Mouse (Mus musculus) forebrain, embryonic 11.5 days (tissue): ENCODE data around the gene Gm45194. TPM values are rescaled to one million over a fixed set of nuclear protein-coding genes. Genes with fewer than 3 reads are reported as not detected.

Experiments used
- ATAC-seq: fragments of 200-750 bp; cut with Nextera tagmentation; replicated peaks from 2 replicates; pipeline ENCODE4 v1.8.0; 2017; ENCODE audit warnings: moderate TSS enrichment; ENCODE audit not compliant: low FRiP score
- DNase-seq: peaks from one replicate; pipeline ENCODE4 v3.0.0-alpha.2; 2017; ENCODE audit warnings: low spot score
- H3K27ac ChIP-seq: fragments of 300-500 bp; sonication (generic); 2 replicates; pipeline ENCODE4 v1.5.1; 2014; ENCODE audit warnings: low read depth, low read length
- H3K27me3 ChIP-seq: fragments of 300-500 bp; sonication (generic); 2 replicates; pipeline ENCODE4 v1.6.1; 2014; ENCODE audit warnings: mild to moderate bottlenecking, low read length, mixed read lengths; ENCODE audit not compliant: control insufficient read depth, insufficient read depth
- H3K36me3 ChIP-seq: fragments of 300-500 bp; sonication (generic); 2 replicates; pipeline ENCODE4 v1.6.1; 2014; ENCODE audit warnings: mild to moderate bottlenecking, low read length, moderate library complexity, mixed read lengths; ENCODE audit not compliant: control insufficient read depth, insufficient read depth
- H3K4me1 ChIP-seq: fragments of 300-500 bp; sonication (generic); replicated peaks from 2 replicates; pipeline ENCODE4 v1.6.1; 2014; ENCODE audit warnings: low read length, mixed read lengths; ENCODE audit not compliant: control insufficient read depth, insufficient read depth
- H3K4me2 ChIP-seq: fragments of 300-500 bp; sonication (generic); 2 replicates; pipeline ENCODE4 v1.6.1; 2014; ENCODE audit warnings: low read depth, mild to moderate bottlenecking, low read length, moderate library complexity, mixed read lengths; ENCODE audit not compliant: severe bottlenecking
- H3K4me3 ChIP-seq: fragments of 300-500 bp; sonication (generic); 2 replicates; pipeline ENCODE4 v1.5.1; 2014; ENCODE audit warnings: low read depth, low read length
- H3K9ac ChIP-seq: fragments of 300-500 bp; sonication (generic); 2 replicates; pipeline ENCODE4 v1.6.1; 2014; ENCODE audit warnings: low read length
- H3K9me3 ChIP-seq: fragments of 300-500 bp; sonication (generic); 2 replicates; pipeline ENCODE4 v1.6.1; 2016; ENCODE audit warnings: low read length, mixed read lengths; ENCODE audit not compliant: control insufficient read depth
- WGBS: fragments of 180-500 bp; shearing (Covaris S2); extraction: QIAGEN DNeasy Blood & Tissue Kit; methylation state at CpG from one replicate; pipeline ENCODE4 v1.1.7; 2014; 5-methylcytosine and 5-hydroxymethylcytosine counted together
- polyA plus RNA-seq: library from polyadenylated mRNA; unstranded; fragments of >200 nt; fragmentation: Nextera tagmentation; extraction: Ambion mirVana; gene quantifications from 2 replicates; pipeline ENCODE4 v1.2.1, GENCODE M21; 2014

Gm45194 gene
- polyA plus RNA-seq, 1 experiment from 2014 or later, result 1.1 TPM

DNA sequence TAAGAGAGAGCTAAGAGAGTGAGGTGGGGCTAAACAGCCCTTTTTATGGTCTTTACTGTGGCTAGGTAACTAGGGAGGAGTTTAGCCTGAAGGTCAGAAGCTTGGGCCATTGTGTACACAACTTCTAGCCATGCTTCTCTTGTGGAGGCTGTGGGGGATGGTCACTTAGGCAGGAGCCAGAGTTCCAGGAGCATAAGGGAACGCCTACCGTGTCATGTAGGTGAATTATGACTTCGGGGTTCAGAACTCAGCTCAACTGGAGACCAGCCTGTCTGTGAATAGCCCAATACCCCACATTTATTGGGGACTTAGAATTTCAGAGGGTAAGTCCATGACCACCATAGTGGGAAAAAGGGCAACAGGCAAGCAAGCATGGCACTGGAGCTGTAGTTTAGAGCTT is 347.6 kb downstream of the Gm45194 start, which contains the start of gene 4933403O08Rik:
TSS of gene 4933403O08Rik (plus strand) at position 301 of the 400 bp plus-strand sequence.
- Histone ChIP-seq H3K4me1 (no peaks in the 10 kb centered on the region), H3K27me3 (no peaks in the 10 kb centered on the region), H3K4me3 (no peak within 1 kb of the TSS), H3K27ac (no peak within 1 kb of the TSS), H3K9ac (no peak within 1 kb of the TSS), H3K36me3 (no peaks in the 10 kb centered on the region), H3K4me2 (no peak within 1 kb of the TSS), H3K9me3 (no peaks in the 10 kb centered on the region)
- no peak for ATAC-seq
- 87% methylated on average over 3 of the region's 3 CpGs for WGBS
- DNase-seq, result no peak

GRCm38 (mm10) chrX:112242916-112243315 is 351.7 kb downstream of the Gm45194 start:
- H3K4me3 ChIP-seq, result no peak overlapping the region
- 88% methylated on average over 1 of the region's 1 CpGs for WGBS
- H3K36me3 ChIP-seq, result no peaks in the 10 kb centered on the region
- no peak overlapping the region for H3K4me2 ChIP-seq
- no peak for DNase-seq
- no peaks in the 10 kb centered on the region for H3K9me3 ChIP-seq
- no peaks in the 10 kb centered on the region for H3K4me1 ChIP-seq
- no peaks in the 10 kb centered on the region for H3K27me3 ChIP-seq
- no peak for ATAC-seq
- no peak overlapping the region for H3K27ac ChIP-seq
- H3K9ac ChIP-seq, result no peak overlapping the region

- H3K9ac ChIP-seq, result no peak overlapping the region
These were observed 364.3 kb downstream of the Gm45194 start for GRCm38 (mm10) chrX:112255513-112255912.

GRCm38 (mm10) chrX:112273550-112273949 is 382.4 kb downstream of the Gm45194 start:
- Histone ChIP-seq H3K9me3 (no peaks in the 10 kb centered on the region), H3K4me3 (no peak overlapping the region), H3K27ac (no peak overlapping the region), H3K4me1 (no peaks in the 10 kb centered on the region), H3K9ac (no peak overlapping the region), H3K27me3 (no peaks in the 10 kb centered on the region), H3K4me2 (no peak overlapping the region), H3K36me3 (no peaks in the 10 kb centered on the region)
- ATAC-seq (no peak), DNase-seq (no peak)
- WGBS, result 82% methylated on average over 1 of the region's 1 CpGs

More at GRCm38 (mm10) chrX:112255513-112255912, 364.3 kb downstream of the Gm45194 start:
- H3K9me3 ChIP-seq, result no peaks in the 10 kb centered on the region
- WGBS, result 76% methylated on average over 2 of the region's 2 CpGs
- no peak for ATAC-seq
- H3K27me3 ChIP-seq, result no peaks in the 10 kb centered on the region
- H3K4me1 ChIP-seq, result no peaks in the 10 kb centered on the region
- no peak overlapping the region for H3K27ac ChIP-seq
- no peaks in the 10 kb centered on the region for H3K36me3 ChIP-seq
- no peak overlapping the region for H3K4me3 ChIP-seq
- DNase-seq, result no peak
- H3K4me2 ChIP-seq, result no peak overlapping the region

Other genes with a start within 250 kb of the Gm45194 start
- 2.1 and 2.3 TPM in 2 replicates for gene Hdx, start 194.3 kb upstream of the Gm45194 start, polyA plus RNA-seq
- 1.6 and 1.9 TPM in 2 replicates for gene Tex16, start 119.6 kb downstream of the Gm45194 start, polyA plus RNA-seq